Mouse (Mus musculus) liver, embryonic 14.5 days (tissue): ENCODE measurements around the gene Mlx.

ENCODE experiments used
- CTCF ChIP-seq: IDR thresholded peaks from 2 replicates; pipeline ENCODE4 v1.5.1; 2016; ENCODE audit warnings: antibody characterized with exemption, low read depth, control low read depth
- EP300 ChIP-seq: IDR thresholded peaks from 2 replicates; pipeline ENCODE4 v1.6.1; 2016; ENCODE audit warnings: antibody characterized with exemption, low read depth

DNA sequence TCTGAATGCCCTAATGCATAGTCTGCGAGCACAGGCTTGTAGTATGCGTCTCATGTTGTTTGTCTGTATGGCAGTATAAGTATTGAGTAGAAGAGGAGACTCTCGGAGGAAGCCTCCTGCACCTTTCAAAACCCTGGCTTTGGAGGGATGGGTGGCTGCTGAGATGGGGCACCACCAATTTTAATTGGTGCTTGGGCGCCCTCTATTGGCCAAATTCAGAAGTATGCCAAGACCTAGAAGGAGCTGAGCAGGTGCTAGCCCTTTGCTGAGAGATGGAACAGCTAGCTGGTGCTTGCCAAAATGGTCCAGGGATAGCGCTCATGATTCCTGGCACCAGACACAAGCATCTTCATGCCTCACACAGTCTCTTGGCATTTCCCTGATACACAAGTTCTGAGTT lies 29.2 kb upstream of the Mlx start:
- TF ChIP-seq CTCF, result peak; percentile 91
- no peak for TF ChIP-seq EP300
